Mouse (Mus musculus) limb, embryonic 14.5 days (tissue): ENCODE measurements at regions not wholly inside any gene's neighbourhood (a gene's known extent, or its start where the extent isn't known, plus 50 kb on each side); places are given as distances from the start of the nearest gene placed in this dataset.

Source experiments
- ATAC-seq: fragments of 200-750 bp; cut with Nextera tagmentation; 2 replicates; pipeline ENCODE4 v1.8.0; 2017; ENCODE audit warnings: low read depth, moderate number of reproducible peaks, moderate TSS enrichment; ENCODE audit not compliant: low FRiP score
- DNase-seq: peaks from one replicate; pipeline ENCODE4 v3.0.0-alpha.2; 2015; ENCODE audit warnings: low spot score
- H3K27ac ChIP-seq: fragments of 300-500 bp; sonication (generic); replicated peaks from 2 replicates; pipeline ENCODE4 v1.5.1; 2014; ENCODE audit warnings: low read depth, mild to moderate bottlenecking, low read length, moderate library complexity, mixed read lengths
- H3K27me3 ChIP-seq: fragments of 300-500 bp; sonication (generic); 2 replicates; pipeline ENCODE4 v1.6.1; 2014; ENCODE audit warnings: low read length, mixed read lengths; ENCODE audit not compliant: control insufficient read depth, insufficient read depth
- H3K36me3 ChIP-seq: fragments of 300-500 bp; sonication (generic); 2 replicates; pipeline ENCODE4 v1.6.1; 2014; ENCODE audit warnings: mild to moderate bottlenecking, low read length, moderate library complexity, mixed read lengths; ENCODE audit not compliant: control insufficient read depth, insufficient read depth
- H3K4me1 ChIP-seq: fragments of 300-500 bp; sonication (generic); 2 replicates; pipeline ENCODE4 v1.6.1; 2014; ENCODE audit warnings: antibody characterized with exemption, low read length, mixed read lengths; ENCODE audit not compliant: control insufficient read depth, insufficient read depth
- H3K4me2 ChIP-seq: fragments of 300-500 bp; sonication (generic); replicated peaks from 2 replicates; pipeline ENCODE4 v1.6.1; 2014; ENCODE audit warnings: low read depth, mild to moderate bottlenecking, low read length, moderate library complexity; ENCODE audit not compliant: severe bottlenecking
- H3K4me3 ChIP-seq: fragments of 300-500 bp; sonication (generic); replicated peaks from 2 replicates; pipeline ENCODE4 v1.5.1; 2014; ENCODE audit warnings: low read length
- H3K9ac ChIP-seq: fragments of 300-500 bp; sonication (generic); 2 replicates; pipeline ENCODE4 v1.6.1; 2014; ENCODE audit warnings: mild to moderate bottlenecking, low read depth, low read length, moderate library complexity; ENCODE audit not compliant: severe bottlenecking
- H3K9me3 ChIP-seq: fragments of 300-500 bp; sonication (generic); 2 replicates; pipeline ENCODE4 v1.6.1; 2016; ENCODE audit warnings: low read length; ENCODE audit not compliant: control insufficient read depth
- POLR2A ChIP-seq: fragments of 200-500 bp; IDR thresholded peaks from 2 replicates; pipeline ENCODE4 v1.8.0; 2012; ENCODE audit warnings: inconsistent platforms, mild to moderate bottlenecking, moderate library complexity, borderline replicate concordance; ENCODE audit not compliant: insufficient read depth, insufficient read length; ENCODE audit errors: extremely low read depth
- WGBS: fragments of 180-500 bp; shearing (Covaris S2); extraction: QIAGEN DNeasy Blood & Tissue Kit; methylation state at CpG from one replicate; pipeline ENCODE4 v1.1.7; 2014; 5-methylcytosine and 5-hydroxymethylcytosine counted together

DNA sequence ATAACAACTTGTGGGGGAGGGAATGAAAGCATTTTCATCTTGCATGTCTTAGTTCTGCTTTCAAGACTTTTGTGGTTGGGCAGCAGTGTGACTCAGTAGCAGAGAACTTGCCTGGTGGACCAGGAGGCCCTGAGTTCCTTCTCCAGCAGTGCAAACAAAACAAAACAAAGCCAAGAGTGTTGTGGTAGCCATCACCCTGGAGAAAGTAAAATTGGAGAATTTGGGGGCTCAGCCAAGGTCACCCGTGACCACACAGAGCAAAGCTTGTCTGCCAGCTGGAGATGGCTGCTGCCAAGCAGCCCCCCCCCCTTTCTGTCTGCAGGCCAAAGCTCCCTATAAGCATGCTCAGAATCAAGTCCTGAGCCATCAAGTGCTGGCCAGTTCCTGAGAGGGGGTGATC lies 279.2 kb downstream of the Bcor start:
- ATAC-seq (no peak), DNase-seq (no peak)
- Histone ChIP-seq H3K36me3 (no peaks in the 10 kb centered on the region), H3K27me3 (no peaks in the 10 kb centered on the region; the same call in 1 of the 2 replicates), H3K9me3 (no peaks in the 10 kb centered on the region), H3K27ac (no peak overlapping the region), H3K9ac (no peak overlapping the region), H3K4me3 (no peak overlapping the region), H3K4me1 (no peaks in the 10 kb centered on the region), H3K4me2 (no peak overlapping the region)
- 67% methylated on average over 1 of the region's 1 CpGs for WGBS
- TF ChIP-seq POLR2A: no peak

DNA sequence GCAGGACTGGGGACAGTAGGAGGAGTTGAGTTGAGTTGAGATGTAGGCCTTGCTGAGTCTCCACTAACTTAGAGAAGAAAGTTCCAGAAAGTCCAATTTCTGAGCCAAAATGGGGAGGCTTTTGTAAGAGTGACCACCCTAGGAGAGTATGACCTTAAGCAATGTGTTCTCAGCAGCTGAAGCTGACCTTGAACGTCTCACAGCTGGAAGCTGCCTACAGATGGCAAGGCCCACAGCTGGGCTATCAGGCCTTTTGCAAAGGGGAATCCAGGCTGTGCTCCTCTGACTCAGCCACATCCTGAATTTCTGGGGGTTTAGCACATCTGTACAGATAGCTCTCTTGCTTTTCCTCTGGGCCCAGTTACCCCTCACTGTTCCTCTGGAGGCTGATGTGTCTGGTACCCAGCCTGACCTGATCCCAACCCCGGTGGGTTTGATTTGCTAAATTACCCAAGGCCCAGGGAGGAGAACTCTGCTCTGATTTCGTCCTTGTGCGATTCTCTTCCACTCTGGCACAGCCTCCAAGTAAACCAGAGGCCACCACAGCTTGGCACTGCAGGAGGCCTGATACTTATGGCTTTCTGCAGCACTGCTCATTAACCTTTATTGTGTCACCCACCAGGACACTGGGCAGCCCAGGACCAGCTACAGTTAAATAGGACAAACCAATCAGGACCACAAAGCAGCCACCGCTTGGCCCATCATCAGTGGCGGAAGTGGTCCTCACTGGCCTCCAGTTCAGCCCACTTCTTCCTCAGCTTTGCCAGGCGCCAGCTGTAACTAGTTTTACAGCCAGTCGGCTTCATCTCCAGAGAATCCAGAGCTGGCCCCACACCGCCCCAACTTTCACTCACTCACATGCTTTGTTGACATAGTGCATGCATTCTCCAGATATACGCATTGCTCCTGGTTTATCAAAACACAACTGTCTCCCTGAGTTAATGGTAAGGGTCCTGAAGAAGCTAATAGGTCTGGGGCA lies 276.1 kb downstream of the Bcor start:
- Histone ChIP-seq H3K9me3 (no peaks in the 10 kb centered on the region), H3K36me3 (no peaks in the 10 kb centered on the region)
- WGBS: 53% methylated on average over 10 of the region's 10 CpGs

DNA sequence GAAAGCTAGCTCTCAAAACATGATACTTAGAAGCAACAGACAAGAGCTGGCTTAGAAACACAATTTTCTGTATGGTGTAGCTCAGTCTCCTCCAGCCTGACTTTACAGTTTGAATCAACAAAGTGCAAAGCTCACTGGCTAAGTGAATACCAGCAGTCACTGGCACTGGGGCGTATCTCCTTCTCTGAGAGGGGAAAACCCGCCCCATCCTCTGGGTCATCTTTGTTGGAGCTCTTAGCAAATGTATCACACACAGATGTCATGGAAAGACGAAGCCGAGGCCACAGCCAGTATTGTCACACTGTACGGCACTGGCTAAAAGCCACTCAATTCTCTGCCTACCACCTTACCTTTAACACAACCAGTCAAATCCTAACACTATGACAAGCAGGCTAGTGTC lies 267.8 kb downstream of the Bcor start:
- H3K4me1 ChIP-seq: peaks cover 7% of the 10 kb centered on the region; the same call in 1 of the 2 replicates
- ATAC-seq: no peak
- no peak for TF ChIP-seq POLR2A
- no peak overlapping the region for H3K27ac ChIP-seq
- H3K4me2 ChIP-seq: no peak overlapping the region
- H3K36me3 ChIP-seq: no peaks in the 10 kb centered on the region
- no peak overlapping the region for H3K4me3 ChIP-seq
- no peaks in the 10 kb centered on the region for H3K27me3 ChIP-seq
- DNase-seq: no peak
- H3K9me3 ChIP-seq: no peaks in the 10 kb centered on the region
- 89% methylated on average over 5 of the region's 5 CpGs for WGBS
- no peak overlapping the region for H3K9ac ChIP-seq

More for the DNA sequence above, 276.1 kb downstream of the Bcor start:
- no peak overlapping the region for H3K4me2 ChIP-seq
- H3K27me3 ChIP-seq: no peaks in the 10 kb centered on the region; the same call in 1 of the 2 replicates
- no peak for TF ChIP-seq POLR2A
- no peak overlapping the region for H3K9ac ChIP-seq
- ATAC-seq (no peak), DNase-seq (no peak)
- H3K27ac ChIP-seq: no peak overlapping the region
- no peaks in the 10 kb centered on the region for H3K4me1 ChIP-seq
- H3K4me3 ChIP-seq: no peak overlapping the region

DNA sequence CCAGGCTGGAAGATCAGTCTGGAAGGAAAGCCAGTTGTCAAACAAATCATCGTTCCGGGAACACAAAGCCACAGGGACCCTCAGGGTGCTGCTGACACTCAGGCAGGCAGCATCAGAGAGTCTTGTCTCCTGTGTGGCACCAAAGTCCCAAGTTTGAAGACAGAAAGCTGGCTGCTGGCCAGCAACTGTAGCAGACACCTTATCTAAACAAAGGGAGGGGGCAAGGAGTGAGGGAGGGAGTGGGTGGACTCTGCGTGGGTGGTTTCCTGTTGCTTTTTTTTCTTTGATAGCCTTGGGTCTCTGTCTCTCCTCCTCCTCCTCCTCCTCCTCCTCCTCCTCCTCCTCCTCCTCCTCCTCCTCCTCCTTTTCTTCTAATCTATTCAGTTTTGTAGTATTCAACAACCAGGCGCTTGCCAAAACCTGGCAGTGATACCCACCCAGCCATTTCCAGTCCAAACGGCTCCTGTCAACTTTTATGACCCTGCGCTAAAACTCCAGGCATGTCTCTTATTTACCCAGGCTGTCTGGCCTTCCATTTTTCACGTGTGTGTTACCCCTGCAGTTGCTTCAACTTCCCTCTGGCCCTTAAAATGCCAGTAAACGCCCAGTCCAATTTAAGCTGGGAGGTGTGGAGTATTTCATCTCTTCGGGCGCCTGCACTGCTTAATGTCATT lies 266.4 kb downstream of the Bcor start:
- 37% methylated on average over 10 of the region's 10 CpGs for WGBS
- H3K4me3 ChIP-seq: no peak overlapping the region
- peaks cover 7% of the 10 kb centered on the region; the same call in 1 of the 2 replicates for H3K4me1 ChIP-seq
- no peaks in the 10 kb centered on the region for H3K27me3 ChIP-seq
- no peak overlapping the region for H3K9ac ChIP-seq
- H3K4me2 ChIP-seq: no peak overlapping the region
- H3K27ac ChIP-seq: no peak overlapping the region
- no peaks in the 10 kb centered on the region for H3K36me3 ChIP-seq
- no peaks in the 10 kb centered on the region for H3K9me3 ChIP-seq
- TF ChIP-seq POLR2A: no peak
- ATAC-seq (no peak), DNase-seq (no peak)

DNA sequence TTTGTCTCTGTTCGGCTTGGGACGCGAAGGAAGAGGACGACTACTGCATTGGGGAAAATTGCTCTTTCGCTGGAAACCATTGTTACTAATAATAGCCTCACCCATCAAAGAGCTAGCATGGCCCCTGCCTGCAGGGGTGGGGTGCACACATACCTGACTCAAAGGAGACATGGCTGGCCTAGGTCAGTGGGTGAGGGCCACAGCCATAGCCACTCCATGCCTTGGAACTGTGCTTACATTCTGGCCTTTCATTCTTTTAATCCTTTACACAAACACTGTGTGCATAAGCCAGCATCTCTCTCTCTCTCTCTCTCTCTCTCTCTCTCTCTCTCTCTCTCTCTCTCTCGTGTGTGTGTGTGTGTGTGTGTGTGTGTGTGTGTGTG lies 265.9 kb downstream of the Bcor start:
- 34% methylated on average over 6 of the region's 6 CpGs for WGBS
- Histone ChIP-seq H3K4me3 (no peak overlapping the region), H3K9me3 (no peaks in the 10 kb centered on the region), H3K27me3 (no peaks in the 10 kb centered on the region), H3K9ac (no peak overlapping the region), H3K36me3 (no peaks in the 10 kb centered on the region), H3K4me1 (peaks cover 7% of the 10 kb centered on the region; the same call in 1 of the 2 replicates), H3K27ac (no peak overlapping the region), H3K4me2 (no peak overlapping the region)
- TF ChIP-seq POLR2A: no peak
- no peak for ATAC-seq
- DNase-seq: no peak
